Mouse (Mus musculus): ENCODE measurements around the gene Ptpre. TPM values are rescaled to one million over a fixed set of nuclear protein-coding genes. Genes with fewer than 3 reads are reported as not detected.

The Ptpre gene
- polyA plus RNA-seq, 1 experiment from 2014 or later, result 3.4 TPM

- Histone ChIP-seq H3K4me2 (replicated peaks) (no peak overlapping the region), H3K36me3 (no peaks in the 10 kb centered on the region), H3K9me3 (no peaks in the 10 kb centered on the region), H3K4me1 (no peaks in the 10 kb centered on the region), H3K9ac (replicated peaks) (no peak overlapping the region), H3K27ac (replicated peaks) (no peak overlapping the region), H3K27me3 (no peaks in the 10 kb centered on the region), H3K4me3 (no peak overlapping the region)
- WGBS, result 81% methylated on average over 4 of the region's 4 CpGs
- ATAC-seq (replicated peaks), result no peak
These were observed 20.1 kb upstream of the Ptpre start for GRCm38 (mm10) chr7:135517191-135517590.

DNA sequence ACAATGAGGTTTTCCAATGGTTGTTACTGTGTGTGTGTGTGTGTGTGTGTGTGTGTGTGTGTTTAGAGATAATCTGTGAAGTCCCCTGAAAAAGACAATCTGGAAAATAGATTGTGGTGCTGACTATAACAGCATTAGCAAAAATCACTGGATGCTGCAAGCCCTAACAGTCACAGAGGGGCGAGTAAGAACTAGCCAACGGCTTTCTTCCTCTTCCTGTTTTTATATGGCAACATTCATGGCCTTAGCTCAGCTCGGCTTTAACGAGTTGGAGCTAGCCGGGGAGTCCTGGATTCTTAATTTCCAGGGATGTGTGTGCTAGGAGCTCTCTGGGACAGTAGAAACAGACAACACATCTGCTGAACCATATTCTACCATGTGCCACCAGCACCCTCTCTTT, 17.0 kb upstream of the Ptpre start:
- no peaks in the 10 kb centered on the region for H3K27me3 ChIP-seq
- 62% methylated on average over 5 of the region's 5 CpGs for WGBS
- H3K4me2 ChIP-seq (replicated peaks), result no peak overlapping the region
- no peaks in the 10 kb centered on the region for H3K36me3 ChIP-seq
- no peak for ATAC-seq (replicated peaks)
- H3K27ac ChIP-seq (replicated peaks), result no peak overlapping the region
- H3K4me1 ChIP-seq, result no peaks in the 10 kb centered on the region
- H3K4me3 ChIP-seq, result no peak overlapping the region
- no peak overlapping the region for H3K9ac ChIP-seq (replicated peaks)
- H3K9me3 ChIP-seq, result no peaks in the 10 kb centered on the region

DNA sequence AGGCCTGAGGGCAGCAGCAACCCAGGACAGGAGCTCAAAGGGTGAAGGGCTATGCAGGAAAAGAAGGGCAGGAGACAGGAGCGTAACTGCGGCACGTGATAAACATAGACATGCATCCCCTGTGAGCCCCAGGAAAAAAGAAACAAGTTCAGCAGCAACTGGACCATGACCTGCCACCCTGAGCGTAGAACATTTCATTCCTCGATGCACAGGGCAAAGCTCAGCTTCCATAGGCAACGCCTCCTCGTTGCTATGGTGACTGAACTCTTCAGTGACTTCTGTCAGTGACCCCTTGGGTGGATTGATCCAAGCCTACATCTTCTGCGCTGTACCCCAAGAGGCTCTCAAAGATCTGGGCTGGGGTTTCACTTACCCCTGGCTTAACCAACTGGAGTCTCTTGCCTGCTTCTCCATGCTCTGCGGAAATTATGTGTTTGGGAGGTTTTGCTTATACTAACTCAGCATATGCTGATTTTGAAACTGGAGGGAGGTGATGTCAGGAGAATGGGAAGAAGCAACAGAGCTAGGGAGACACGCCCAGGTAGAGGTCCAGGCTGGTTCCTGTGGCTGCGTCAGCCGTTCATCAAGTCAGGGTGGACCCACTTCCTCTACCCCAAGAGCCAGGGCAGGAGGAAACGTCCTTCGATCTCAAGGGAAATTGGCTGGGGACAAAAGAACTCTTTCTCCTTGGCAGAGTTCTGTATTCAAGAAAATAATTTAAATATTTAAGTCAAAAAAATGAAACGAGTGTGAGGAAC, 15.3 kb upstream of the Ptpre start:
- Histone ChIP-seq H3K4me1 (no peaks in the 10 kb centered on the region), H3K27me3 (no peaks in the 10 kb centered on the region), H3K27ac (replicated peaks) (no peak overlapping the region), H3K9me3 (no peaks in the 10 kb centered on the region), H3K9ac (replicated peaks) (no peak overlapping the region), H3K4me3 (no peak overlapping the region), H3K4me2 (replicated peaks) (no peak overlapping the region), H3K36me3 (no peaks in the 10 kb centered on the region)
- WGBS, result 75% methylated on average over 15 of the region's 15 CpGs
- ATAC-seq (replicated peaks), result no peak

GRCm38 (mm10) chr7:135523981-135524380, 13.3 kb upstream of the Ptpre start:
- WGBS, result 40% methylated on average over 4 of the region's 4 CpGs
- Histone ChIP-seq H3K9me3 (no peaks in the 10 kb centered on the region), H3K27me3 (no peaks in the 10 kb centered on the region), H3K27ac (replicated peaks) (no peak overlapping the region), H3K4me1 (no peaks in the 10 kb centered on the region), H3K9ac (replicated peaks) (no peak overlapping the region), H3K36me3 (no peaks in the 10 kb centered on the region), H3K4me3 (no peak overlapping the region), H3K4me2 (replicated peaks) (no peak overlapping the region)
- ATAC-seq (replicated peaks), result no peak

DNA sequence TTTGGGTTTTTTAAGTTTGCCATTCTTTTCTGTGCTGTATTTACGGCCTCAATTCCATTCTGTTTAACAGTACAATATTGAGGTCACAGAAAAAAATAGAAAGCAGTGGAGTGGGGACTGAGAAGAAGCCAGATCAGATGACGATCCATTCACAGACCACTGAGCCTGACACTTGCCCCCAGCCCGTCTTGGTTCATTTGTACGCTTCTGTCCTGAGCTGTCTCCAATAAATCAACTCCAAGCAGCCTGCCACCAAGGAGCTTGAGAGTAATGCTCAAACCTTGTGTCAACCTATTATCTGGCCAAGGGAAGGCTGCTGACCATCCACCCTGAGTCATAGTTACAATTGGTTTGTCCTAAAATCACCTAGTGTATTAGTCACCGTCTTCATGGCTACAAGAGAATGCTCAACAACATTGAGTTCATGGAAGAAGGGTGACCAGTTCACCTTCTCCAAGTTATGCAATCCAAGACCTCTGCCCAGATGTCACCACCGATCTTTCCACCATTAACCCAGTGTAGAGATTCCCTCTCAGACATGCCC, 12.8 kb upstream of the Ptpre start:
- Histone ChIP-seq H3K4me1 (no peaks in the 10 kb centered on the region), H3K9me3 (no peaks in the 10 kb centered on the region), H3K27ac (replicated peaks) (no peak overlapping the region), H3K4me3 (no peak overlapping the region), H3K36me3 (no peaks in the 10 kb centered on the region), H3K27me3 (no peaks in the 10 kb centered on the region), H3K4me2 (replicated peaks) (no peak overlapping the region), H3K9ac (replicated peaks) (no peak overlapping the region)
- 89% methylated on average over 6 of the region's 6 CpGs for WGBS
- no peak for ATAC-seq (replicated peaks)

- Histone ChIP-seq H3K27me3 (no peaks in the 10 kb centered on the region), H3K27ac (replicated peaks) (no peak overlapping the region), H3K9ac (replicated peaks) (no peak overlapping the region), H3K36me3 (no peaks in the 10 kb centered on the region), H3K4me3 (no peak overlapping the region), H3K9me3 (no peaks in the 10 kb centered on the region), H3K4me1 (no peaks in the 10 kb centered on the region), H3K4me2 (replicated peaks) (no peak overlapping the region)
- whole genome bisulfite sequencing, result 92% methylated on average over 3 of the region's 3 CpGs
- no peak for ATAC-seq (replicated peaks)
These were observed 10.6 kb upstream of the Ptpre start for GRCm38 (mm10) chr7:135526574-135527152.

DNA sequence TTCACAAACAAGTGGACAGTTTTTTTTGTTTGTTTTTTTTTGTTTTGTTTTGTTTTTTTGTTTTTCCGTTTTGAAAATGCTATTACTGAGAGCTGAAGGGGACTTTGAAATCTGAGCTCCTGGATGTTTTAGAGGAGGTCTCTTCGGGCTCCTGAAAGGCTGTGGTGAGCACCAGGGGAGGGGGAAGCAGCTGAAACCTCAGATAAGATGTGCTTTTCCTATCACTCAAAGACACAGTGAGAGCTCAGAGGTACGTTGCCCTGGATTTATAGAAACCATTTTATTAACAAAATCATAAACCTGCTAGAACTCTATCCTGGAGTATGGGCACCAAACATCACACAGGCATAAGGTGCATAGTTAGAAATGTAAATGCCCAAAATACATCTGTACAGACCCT, 10.1 kb upstream of the Ptpre start:
- Histone ChIP-seq H3K27ac (replicated peaks) (no peak overlapping the region), H3K4me2 (replicated peaks) (no peak overlapping the region), H3K27me3 (no peaks in the 10 kb centered on the region), H3K4me1 (no peaks in the 10 kb centered on the region), H3K36me3 (no peaks in the 10 kb centered on the region), H3K4me3 (no peak overlapping the region), H3K9ac (replicated peaks) (no peak overlapping the region), H3K9me3 (no peaks in the 10 kb centered on the region)
- no peak for ATAC-seq (replicated peaks)
- 79% methylated on average over 3 of the region's 3 CpGs for WGBS

DNA sequence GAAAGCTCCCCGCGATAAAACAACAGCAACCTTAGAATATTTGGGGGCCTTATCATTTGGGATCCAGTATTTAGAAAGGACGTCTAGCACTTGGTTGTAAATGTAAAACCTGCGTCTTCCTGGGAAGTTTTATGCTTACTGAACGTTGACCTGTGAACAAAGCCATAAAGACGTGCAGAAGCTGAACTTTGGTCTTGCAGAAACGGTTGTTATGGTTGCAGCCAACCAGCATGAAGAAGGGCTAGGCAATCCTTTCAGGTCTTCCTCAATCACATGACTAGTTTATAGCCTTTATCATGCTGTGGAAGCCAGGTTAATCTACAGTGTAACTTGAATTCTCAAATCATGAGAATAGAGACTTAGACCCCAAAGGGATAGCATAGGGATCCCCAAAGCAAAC, 8.8 kb upstream of the Ptpre start, which contains the start of gene Clrn3:
Gene Clrn3 (minus strand): TSS at position 140 of the 400 bp plus-strand sequence.
- Histone ChIP-seq H3K9ac (replicated peaks) (no peak within 1 kb of the TSS), H3K36me3 (no peaks in the 10 kb centered on the region), H3K4me2 (replicated peaks) (no peak within 1 kb of the TSS), H3K4me3 (no peak within 1 kb of the TSS), H3K9me3 (no peaks in the 10 kb centered on the region), H3K4me1 (no peaks in the 10 kb centered on the region), H3K27me3 (no peaks in the 10 kb centered on the region), H3K27ac (replicated peaks) (no peak within 1 kb of the TSS)
- WGBS, result 90% methylated on average over 7 of the region's 7 CpGs
- no peak for ATAC-seq (replicated peaks)

DNA sequence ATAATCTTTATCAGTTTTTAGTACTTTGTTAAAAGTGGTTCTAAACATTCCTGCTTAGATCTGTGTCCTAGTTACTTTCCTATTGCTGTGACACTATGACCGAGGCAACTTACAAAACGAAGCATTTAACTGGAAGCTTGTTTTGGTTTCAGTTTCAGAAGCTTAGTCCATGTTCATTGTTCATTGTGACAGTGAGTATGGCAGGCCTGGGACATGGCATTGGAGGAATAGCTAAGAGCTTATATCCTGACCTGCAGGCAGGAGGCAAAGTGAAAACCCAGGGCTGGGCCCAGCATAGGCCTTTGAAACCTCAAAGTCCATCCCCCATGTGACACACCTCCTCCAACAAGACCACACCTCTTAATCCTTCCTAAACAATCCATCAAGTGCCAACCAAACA, 8.2 kb upstream of the Ptpre start:
- 84% methylated on average over 2 of the region's 2 CpGs for whole genome bisulfite sequencing

GRCm38 (mm10) chr7:135534548-135535189, 2.6 kb upstream of the Ptpre start:
- H3K36me3 ChIP-seq, result no peaks in the 10 kb centered on the region
- 60% methylated on average over 2 of the region's 2 CpGs for WGBS

More for the DNA sequence above, 8.2 kb upstream of the Ptpre start:
- Histone ChIP-seq H3K4me1 (no peaks in the 10 kb centered on the region), H3K9me3 (no peaks in the 10 kb centered on the region), H3K4me3 (no peak overlapping the region), H3K4me2 (replicated peaks) (no peak overlapping the region), H3K36me3 (no peaks in the 10 kb centered on the region), H3K9ac (replicated peaks) (no peak overlapping the region), H3K27me3 (no peaks in the 10 kb centered on the region), H3K27ac (replicated peaks) (no peak overlapping the region)
- no peak for ATAC-seq (replicated peaks)

DNA sequence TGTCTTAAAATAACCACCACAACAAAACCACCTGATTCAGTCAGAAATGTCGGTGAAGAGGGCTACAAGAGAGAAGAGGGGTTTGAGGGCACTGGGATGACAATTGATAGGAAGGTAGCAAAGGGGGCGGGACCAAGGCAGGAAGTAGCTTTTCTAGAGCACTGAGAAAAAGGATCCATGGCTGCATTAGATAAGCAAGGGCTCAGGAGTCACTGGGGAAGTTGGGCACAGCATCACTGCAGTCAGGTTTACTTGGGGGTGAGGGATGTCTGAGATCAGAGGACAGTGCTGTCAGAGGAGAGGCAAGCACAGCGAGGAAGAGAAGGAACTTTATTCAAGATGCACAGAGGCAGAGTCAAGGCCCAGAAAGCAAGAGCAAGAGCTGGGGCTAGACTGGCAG, 1.4 kb upstream of the Ptpre start:
- WGBS, result 84% methylated on average over 3 of the region's 3 CpGs
- no peak overlapping the region for H3K4me3 ChIP-seq
- H3K9me3 ChIP-seq, result no peaks in the 10 kb centered on the region
- H3K9ac ChIP-seq (replicated peaks), result no peak overlapping the region
- ATAC-seq (replicated peaks), result no peak
- H3K4me2 ChIP-seq (replicated peaks), result no peak overlapping the region
- no peaks in the 10 kb centered on the region for H3K36me3 ChIP-seq
- no peak overlapping the region for H3K27ac ChIP-seq (replicated peaks)
- peaks cover 5% of the 10 kb centered on the region; the same call in 1 of the 2 replicates for H3K4me1 ChIP-seq
- H3K27me3 ChIP-seq, result peaks cover 8% of the 10 kb centered on the region; the same call in 1 of the 2 replicates

More at GRCm38 (mm10) chr7:135534548-135535189, 2.6 kb upstream of the Ptpre start:
- no peak for ATAC-seq (replicated peaks)
- H3K9me3 ChIP-seq, result no peaks in the 10 kb centered on the region
- H3K4me1 ChIP-seq, result peaks cover 5% of the 10 kb centered on the region; the same call in 1 of the 2 replicates
- peaks cover 8% of the 10 kb centered on the region; the same call in 1 of the 2 replicates for H3K27me3 ChIP-seq
- no peak overlapping the region for H3K4me3 ChIP-seq
- H3K27ac ChIP-seq (replicated peaks), result no peak overlapping the region
- no peak overlapping the region for H3K4me2 ChIP-seq (replicated peaks)
- H3K9ac ChIP-seq (replicated peaks), result no peak overlapping the region
